Mouse (Mus musculus): Measurements from ENCODE around the gene Cacna1g.

DNA sequence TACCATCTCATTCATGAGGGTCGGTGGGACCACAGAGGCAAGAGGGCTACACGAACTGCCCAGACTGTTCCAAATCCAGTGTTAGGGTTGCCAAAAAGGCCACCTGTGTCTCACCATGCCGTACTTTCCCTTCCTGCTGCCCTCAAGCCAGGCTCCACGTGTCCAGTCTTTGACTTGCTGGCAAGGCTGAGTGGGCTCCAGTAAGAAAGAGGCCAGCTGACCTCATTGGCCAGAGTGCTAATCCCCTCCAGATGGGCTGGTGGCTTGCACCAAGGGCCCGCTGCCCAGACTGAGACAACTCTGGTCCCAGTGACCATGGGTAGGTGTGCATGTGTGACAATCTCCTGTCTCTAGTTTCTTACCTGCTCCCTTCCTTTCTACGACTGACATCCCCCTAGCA is 3.7 kb upstream of the Cacna1g start:
- no peak for TF ChIP-seq POLR2A (IDR thresholded peaks at IDR 0.05; ENCODE audit: low read depth, low read length)
- TF ChIP-seq CTCF (IDR thresholded peaks at IDR 0.05; ENCODE audit: borderline replicate concordance, insufficient read depth, low read length): no peak

Measured in embryonic fibroblast, embryonic 13.5 days (primary cell).